Mouse (Mus musculus): Measurements from ENCODE around the gene Umodl1. TPM values are rescaled to one million over a fixed set of nuclear protein-coding genes. Genes with fewer than 3 reads are reported as not detected.

Gene Umodl1
- polyA plus RNA-seq, 1 experiment from 2014 or later: not detected

- Histone ChIP-seq H3K4me1 (no peaks in the 10 kb centered on the region), H3K27ac (no peak overlapping the region), H3K27me3 (no peaks in the 10 kb centered on the region), H3K9me3 (replicated peaks) (no peaks in the 10 kb centered on the region), H3K36me3 (ENCODE audit: poor library complexity, severe bottlenecking) (no peaks in the 10 kb centered on the region), H3K9ac (no peak overlapping the region), H3K4me3 (no peak overlapping the region), H3K4me2 (no peak overlapping the region)
- WGBS: 6% methylated on average over 7 of the region's 7 CpGs
- no peak for ATAC-seq
Measured at GRCm38 (mm10) chr17:30950780-30951179, 3.7 kb upstream of the Umodl1 start.

GRCm38 (mm10) chr17:30951600-30951999 lies 2.8 kb upstream of the Umodl1 start:
- no peak overlapping the region for H3K4me2 ChIP-seq
- no peaks in the 10 kb centered on the region for H3K9me3 ChIP-seq (replicated peaks)
- H3K36me3 ChIP-seq (ENCODE audit: poor library complexity, severe bottlenecking): no peaks in the 10 kb centered on the region
- H3K4me3 ChIP-seq: no peak overlapping the region
- H3K27ac ChIP-seq: no peak overlapping the region
- 66% methylated on average over 8 of the region's 8 CpGs for WGBS
- no peak overlapping the region for H3K9ac ChIP-seq
- no peaks in the 10 kb centered on the region for H3K27me3 ChIP-seq
- no peaks in the 10 kb centered on the region for H3K4me1 ChIP-seq
- ATAC-seq: no peak

GRCm38 (mm10) chr17:30961936-30962592 lies 7.6 kb downstream of the Umodl1 start:
- H3K4me3 ChIP-seq: no peak overlapping the region
- H3K4me1 ChIP-seq: no peaks in the 10 kb centered on the region
- 79% methylated on average over 7 of the region's 7 CpGs for WGBS
- no peak for ATAC-seq
- H3K9ac ChIP-seq: no peak overlapping the region
- H3K4me2 ChIP-seq: no peak overlapping the region
- H3K9me3 ChIP-seq (replicated peaks): no peaks in the 10 kb centered on the region
- no peaks in the 10 kb centered on the region for H3K27me3 ChIP-seq
- no peaks in the 10 kb centered on the region for H3K36me3 ChIP-seq (ENCODE audit: poor library complexity, severe bottlenecking)
- no peak overlapping the region for H3K27ac ChIP-seq

GRCm38 (mm10) chr17:30962880-30963279 lies 8.4 kb downstream of the Umodl1 start:
- Histone ChIP-seq H3K4me2 (no peak overlapping the region), H3K9me3 (replicated peaks) (no peaks in the 10 kb centered on the region), H3K27ac (no peak overlapping the region), H3K36me3 (ENCODE audit: poor library complexity, severe bottlenecking) (no peaks in the 10 kb centered on the region), H3K4me3 (no peak overlapping the region), H3K4me1 (no peaks in the 10 kb centered on the region), H3K27me3 (no peaks in the 10 kb centered on the region), H3K9ac (no peak overlapping the region)
- ATAC-seq: no peak
- 49% methylated on average over 2 of the region's 2 CpGs for WGBS

- WGBS: 64% methylated on average over 4 of the region's 4 CpGs
- H3K9ac ChIP-seq: no peak overlapping the region
- H3K27me3 ChIP-seq: no peaks in the 10 kb centered on the region
- H3K36me3 ChIP-seq (ENCODE audit: poor library complexity, severe bottlenecking): no peaks in the 10 kb centered on the region
- no peaks in the 10 kb centered on the region for H3K9me3 ChIP-seq (replicated peaks)
- H3K27ac ChIP-seq: no peak overlapping the region
- H3K4me3 ChIP-seq: no peak overlapping the region
- no peak overlapping the region for H3K4me2 ChIP-seq
- no peak for ATAC-seq
- H3K4me1 ChIP-seq: peaks cover 11% of the 10 kb centered on the region; the same call in 1 of the 2 replicates
Measured at GRCm38 (mm10) chr17:30969983-30970382, 15.5 kb downstream of the Umodl1 start.

- Histone ChIP-seq H3K9ac (no peak overlapping the region), H3K36me3 (ENCODE audit: poor library complexity, severe bottlenecking) (no peaks in the 10 kb centered on the region), H3K27ac (no peak overlapping the region), H3K4me2 (no peak overlapping the region), H3K27me3 (no peaks in the 10 kb centered on the region), H3K9me3 (replicated peaks) (no peaks in the 10 kb centered on the region), H3K4me3 (no peak overlapping the region), H3K4me1 (peaks cover 11% of the 10 kb centered on the region; the same call in 1 of the 2 replicates)
- WGBS: 86% methylated on average over 7 of the region's 7 CpGs
- ATAC-seq: no peak
Measured at GRCm38 (mm10) chr17:30971877-30972276, 17.4 kb downstream of the Umodl1 start.

- no peak overlapping the region for H3K27ac ChIP-seq
- no peak overlapping the region for H3K9ac ChIP-seq
- no peaks in the 10 kb centered on the region for H3K9me3 ChIP-seq (replicated peaks)
- no peaks in the 10 kb centered on the region for H3K27me3 ChIP-seq
- no peaks in the 10 kb centered on the region for H3K36me3 ChIP-seq (ENCODE audit: poor library complexity, severe bottlenecking)
- H3K4me2 ChIP-seq: no peak overlapping the region
- no peak for ATAC-seq
- WGBS: 84% methylated on average over 6 of the region's 6 CpGs
- H3K4me3 ChIP-seq: no peak overlapping the region
- H3K4me1 ChIP-seq: peaks cover 11% of the 10 kb centered on the region; the same call in 1 of the 2 replicates
Measured at GRCm38 (mm10) chr17:30973332-30973731, 18.9 kb downstream of the Umodl1 start.

GRCm38 (mm10) chr17:30977290-30977689 lies 22.9 kb downstream of the Umodl1 start:
- H3K4me2 ChIP-seq: no peak overlapping the region
- no peaks in the 10 kb centered on the region for H3K9me3 ChIP-seq (replicated peaks)
- no peak overlapping the region for H3K27ac ChIP-seq
- no peak for ATAC-seq
- H3K4me3 ChIP-seq: no peak overlapping the region
- no peaks in the 10 kb centered on the region for H3K36me3 ChIP-seq (ENCODE audit: poor library complexity, severe bottlenecking)
- 67% methylated on average over 2 of the region's 2 CpGs for WGBS
- no peak overlapping the region for H3K9ac ChIP-seq
- no peaks in the 10 kb centered on the region for H3K27me3 ChIP-seq
- H3K4me1 ChIP-seq: no peaks in the 10 kb centered on the region

GRCm38 (mm10) chr17:30978556-30978955 lies 24.1 kb downstream of the Umodl1 start:
- Histone ChIP-seq H3K4me2 (no peak overlapping the region), H3K36me3 (ENCODE audit: poor library complexity, severe bottlenecking) (no peaks in the 10 kb centered on the region), H3K4me1 (no peaks in the 10 kb centered on the region), H3K27me3 (no peaks in the 10 kb centered on the region), H3K27ac (no peak overlapping the region), H3K4me3 (no peak overlapping the region), H3K9ac (no peak overlapping the region), H3K9me3 (replicated peaks) (no peaks in the 10 kb centered on the region)
- no peak for ATAC-seq
- WGBS: 87% methylated on average over 10 of the region's 10 CpGs

- no peak for ATAC-seq
- H3K4me2 ChIP-seq: no peak overlapping the region
- no peak overlapping the region for H3K9ac ChIP-seq
- no peaks in the 10 kb centered on the region for H3K9me3 ChIP-seq (replicated peaks)
- H3K27me3 ChIP-seq: no peaks in the 10 kb centered on the region
- WGBS: 78% methylated on average over 4 of the region's 4 CpGs
- no peak overlapping the region for H3K27ac ChIP-seq
- H3K36me3 ChIP-seq (ENCODE audit: poor library complexity, severe bottlenecking): no peaks in the 10 kb centered on the region
- no peaks in the 10 kb centered on the region for H3K4me1 ChIP-seq
- no peak overlapping the region for H3K4me3 ChIP-seq
Measured at GRCm38 (mm10) chr17:30983521-30983920, 29.1 kb downstream of the Umodl1 start.

GRCm38 (mm10) chr17:30990254-30990653 lies 35.8 kb downstream of the Umodl1 start:
- no peak overlapping the region for H3K4me2 ChIP-seq
- no peaks in the 10 kb centered on the region for H3K27me3 ChIP-seq
- H3K4me1 ChIP-seq: no peaks in the 10 kb centered on the region
- no peak overlapping the region for H3K9ac ChIP-seq
- no peak overlapping the region for H3K4me3 ChIP-seq
- no peaks in the 10 kb centered on the region for H3K36me3 ChIP-seq (ENCODE audit: poor library complexity, severe bottlenecking)
- H3K27ac ChIP-seq: no peak overlapping the region
- WGBS: 78% methylated on average over 10 of the region's 10 CpGs
- no peaks in the 10 kb centered on the region for H3K9me3 ChIP-seq (replicated peaks)
- ATAC-seq: no peak

GRCm38 (mm10) chr17:30996296-30996695 lies 41.9 kb downstream of the Umodl1 start:
- H3K9me3 ChIP-seq (replicated peaks): no peaks in the 10 kb centered on the region
- H3K36me3 ChIP-seq (ENCODE audit: poor library complexity, severe bottlenecking): no peaks in the 10 kb centered on the region
- H3K4me2 ChIP-seq: no peak overlapping the region
- no peaks in the 10 kb centered on the region for H3K27me3 ChIP-seq
- H3K9ac ChIP-seq: no peak overlapping the region
- no peak overlapping the region for H3K4me3 ChIP-seq
- H3K27ac ChIP-seq: no peak overlapping the region
- ATAC-seq: no peak
- WGBS: 87% methylated on average over 5 of the region's 5 CpGs
- no peaks in the 10 kb centered on the region for H3K4me1 ChIP-seq

GRCm38 (mm10) chr17:31000897-31001296 lies 46.5 kb downstream of the Umodl1 start:
- WGBS: 37% methylated on average over 5 of the region's 5 CpGs
- H3K4me1 ChIP-seq: no peaks in the 10 kb centered on the region
- H3K27ac ChIP-seq: no peak overlapping the region
- H3K4me3 ChIP-seq: no peak overlapping the region
- no peak overlapping the region for H3K9ac ChIP-seq
- ATAC-seq: no peak
- no peaks in the 10 kb centered on the region for H3K36me3 ChIP-seq (ENCODE audit: poor library complexity, severe bottlenecking)
- H3K4me2 ChIP-seq: no peak overlapping the region
- no peaks in the 10 kb centered on the region for H3K27me3 ChIP-seq
- H3K9me3 ChIP-seq (replicated peaks): no peaks in the 10 kb centered on the region

All from forebrain, embryonic 13.5 days (tissue).